Mouse (Mus musculus): ENCODE results near the gene Atp6v1e2.

DNA sequence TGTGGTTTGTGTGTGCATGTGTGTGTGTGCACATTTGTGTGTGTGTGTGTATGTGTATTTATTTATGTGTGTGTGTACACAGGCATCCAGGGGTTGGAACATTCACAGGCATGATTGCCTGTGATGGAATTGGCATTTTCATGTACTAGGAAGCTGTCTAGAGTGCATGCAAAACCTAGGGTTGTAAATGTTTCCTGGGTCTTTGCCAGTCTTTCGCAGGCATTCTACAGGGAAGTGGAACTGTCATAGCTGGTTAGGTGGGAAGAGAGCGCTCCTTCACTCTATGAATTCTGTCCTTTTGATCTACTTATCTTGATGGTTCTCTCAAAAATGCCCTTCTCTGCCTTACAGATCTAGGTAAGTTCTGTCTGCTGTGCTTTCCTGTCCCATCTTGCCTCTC lies 10.6 kb downstream of the Atp6v1e2 start:
- TF ChIP-seq POLR2A (IDR thresholded peaks at IDR 0.05; ENCODE audit: insufficient read depth, low read length) (no peak), CTCF (IDR thresholded peaks at IDR 0.05; ENCODE audit: low read depth, low read length) (no peak), EP300 (IDR thresholded peaks at IDR 0.05; ENCODE audit: insufficient read depth, low read depth, low read length) (no peak)
